Mouse (Mus musculus): ENCODE results near the gene Scnn1b. TPM values are rescaled to one million over a fixed set of nuclear protein-coding genes. Genes with fewer than 3 reads are reported as not detected.

Scnn1b gene
- polyA plus RNA-seq, 1 experiment from 2014 or later: 0.74 TPM

DNA sequence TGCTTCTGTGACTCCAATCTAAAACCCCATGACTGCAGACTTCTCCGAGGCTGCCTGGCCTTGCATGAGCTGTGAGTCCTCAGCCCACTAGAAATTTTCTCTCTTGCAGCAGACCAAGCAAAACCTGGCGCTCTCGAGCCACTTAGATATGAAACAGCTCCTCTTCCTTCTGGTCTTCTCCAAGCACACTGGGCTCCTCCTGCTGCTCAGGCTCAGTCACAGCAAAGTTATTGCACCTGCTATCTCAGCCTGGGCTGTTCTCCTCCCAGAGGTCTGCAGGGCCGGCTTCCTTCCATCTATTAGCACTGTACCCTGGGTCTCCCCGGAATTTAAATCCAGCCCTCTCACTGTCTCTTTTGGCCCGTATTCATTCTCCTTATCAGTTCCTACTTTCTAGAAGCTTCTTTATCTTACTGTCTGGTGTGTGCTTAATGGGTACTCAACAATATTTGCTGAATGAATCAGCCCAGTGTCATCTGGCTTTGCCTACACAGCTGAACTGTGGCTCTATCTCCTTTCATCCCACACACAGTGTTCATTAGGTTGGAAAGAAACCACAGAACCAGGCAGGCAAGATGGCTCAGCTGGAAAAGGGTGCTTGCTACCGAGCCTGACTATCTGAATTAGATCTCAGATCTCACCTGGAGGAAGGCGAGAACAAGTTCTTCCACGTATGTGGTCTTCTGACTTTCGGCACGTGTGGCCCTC, 7.5 kb upstream of the Scnn1b start:
- H3K36me3 ChIP-seq (ENCODE audit: control insufficient read depth, insufficient read depth, low read length): no peaks in the 10 kb centered on the region
- DNase-seq (ENCODE audit: low spot score) (no peak), ATAC-seq (ENCODE audit: low read depth) (no peak)
- WGBS: 85% methylated on average over 11 of the region's 11 CpGs
- H3K9ac ChIP-seq (ENCODE audit: low read depth, low read length): no peak overlapping the region
- no peaks in the 10 kb centered on the region for H3K4me1 ChIP-seq (ENCODE audit: control insufficient read depth, insufficient read depth, low read length)
- H3K9me3 ChIP-seq (ENCODE audit: control insufficient read depth, low read length): no peaks in the 10 kb centered on the region
- no peak overlapping the region for H3K4me3 ChIP-seq (ENCODE audit: low read depth, low read length)
- H3K27ac ChIP-seq (replicated peaks; ENCODE audit: low read depth, low read length): no peak overlapping the region
- no peak overlapping the region for H3K4me2 ChIP-seq (ENCODE audit: low read depth, low read length)
- H3K27me3 ChIP-seq (replicated peaks; ENCODE audit: control insufficient read depth, insufficient read depth, low read length): no peaks in the 10 kb centered on the region

DNA sequence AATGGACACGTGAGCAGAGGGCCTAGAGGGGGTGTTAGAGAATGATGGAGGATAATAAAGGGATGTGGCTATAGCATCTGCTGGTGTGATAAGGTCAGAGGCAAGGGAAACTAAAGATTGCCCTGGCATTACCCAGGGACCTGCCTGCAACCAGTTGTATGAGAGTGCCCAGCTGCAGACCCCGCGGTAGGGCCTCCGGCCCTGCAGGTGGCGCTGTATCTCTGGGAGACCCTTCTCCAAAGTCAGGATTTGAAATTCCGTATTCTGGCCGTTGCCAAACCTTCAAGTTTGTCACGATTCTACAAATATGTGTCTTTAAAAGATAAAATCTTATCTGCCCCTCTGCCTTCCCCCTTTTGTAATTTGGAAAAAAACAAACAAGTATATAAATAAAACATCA, 5.9 kb upstream of the Scnn1b start:
- Histone ChIP-seq H3K27ac (replicated peaks; ENCODE audit: low read depth, low read length) (no peak overlapping the region), H3K4me1 (ENCODE audit: control insufficient read depth, insufficient read depth, low read length) (no peaks in the 10 kb centered on the region), H3K9me3 (ENCODE audit: control insufficient read depth, low read length) (no peaks in the 10 kb centered on the region), H3K4me3 (ENCODE audit: low read depth, low read length) (no peak overlapping the region), H3K9ac (ENCODE audit: low read depth, low read length) (no peak overlapping the region), H3K36me3 (ENCODE audit: control insufficient read depth, insufficient read depth, low read length) (no peaks in the 10 kb centered on the region), H3K4me2 (ENCODE audit: low read depth, low read length) (no peak overlapping the region), H3K27me3 (replicated peaks; ENCODE audit: control insufficient read depth, insufficient read depth, low read length) (peaks cover 8% of the 10 kb centered on the region)
- WGBS: 76% methylated on average over 8 of the region's 8 CpGs
- ATAC-seq (ENCODE audit: low read depth) (no peak), DNase-seq (ENCODE audit: low spot score) (no peak)

DNA sequence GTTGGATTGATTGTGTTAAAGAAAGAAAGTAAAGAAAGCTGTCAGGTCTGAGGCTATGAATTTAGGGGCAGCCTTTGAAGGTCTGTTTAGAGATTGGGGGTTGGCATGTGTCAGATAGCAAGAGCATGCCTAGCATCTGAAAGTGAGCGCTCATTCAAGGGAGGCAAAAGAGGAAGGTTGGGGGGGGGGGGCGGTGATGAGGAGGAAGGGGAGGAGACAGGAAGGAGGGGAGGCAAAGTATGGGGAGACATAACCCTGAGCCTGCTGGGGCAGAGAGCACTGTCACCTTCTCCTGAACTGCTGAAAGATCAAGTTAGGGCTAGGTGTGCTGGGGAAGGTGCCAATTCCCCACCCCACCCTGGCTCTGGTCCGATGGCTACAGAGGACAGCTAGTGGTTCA, 6.8 kb downstream of the Scnn1b start:
- Histone ChIP-seq H3K27ac (replicated peaks; ENCODE audit: low read depth, low read length) (no peak overlapping the region), H3K4me3 (ENCODE audit: low read depth, low read length) (no peak overlapping the region), H3K9ac (ENCODE audit: low read depth, low read length) (no peak overlapping the region), H3K9me3 (ENCODE audit: control insufficient read depth, low read length) (no peaks in the 10 kb centered on the region), H3K27me3 (replicated peaks; ENCODE audit: control insufficient read depth, insufficient read depth, low read length) (no peaks in the 10 kb centered on the region), H3K4me2 (ENCODE audit: low read depth, low read length) (no peak overlapping the region), H3K4me1 (ENCODE audit: control insufficient read depth, insufficient read depth, low read length) (no peaks in the 10 kb centered on the region), H3K36me3 (ENCODE audit: control insufficient read depth, insufficient read depth, low read length) (no peaks in the 10 kb centered on the region)
- DNase-seq (ENCODE audit: low spot score) (no peak), ATAC-seq (ENCODE audit: low read depth) (no peak)
- 86% methylated on average over 2 of the region's 3 CpGs for WGBS

DNA sequence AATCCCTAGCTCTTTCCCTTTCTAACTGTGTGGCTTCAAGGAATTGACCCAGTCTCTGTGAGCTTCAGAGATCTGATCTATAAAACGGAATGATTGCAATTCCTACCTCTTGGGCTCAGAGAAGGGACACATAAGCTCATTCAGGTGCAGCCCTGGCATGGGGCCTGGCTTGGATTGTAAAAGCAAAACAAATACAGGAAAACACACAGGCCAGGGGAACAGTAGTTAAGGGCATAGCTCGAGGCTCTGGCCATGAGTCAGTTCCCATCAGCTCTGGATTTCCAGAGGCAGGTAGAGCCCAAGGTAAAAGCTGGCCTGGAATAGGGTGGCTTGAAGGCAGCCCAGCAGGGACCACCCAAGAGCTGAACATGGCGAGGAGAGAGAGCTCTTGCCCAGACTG, 9.2 kb downstream of the Scnn1b start:
- Histone ChIP-seq H3K9ac (ENCODE audit: low read depth, low read length) (no peak overlapping the region), H3K27me3 (replicated peaks; ENCODE audit: control insufficient read depth, insufficient read depth, low read length) (no peaks in the 10 kb centered on the region), H3K4me3 (ENCODE audit: low read depth, low read length) (no peak overlapping the region), H3K36me3 (ENCODE audit: control insufficient read depth, insufficient read depth, low read length) (no peaks in the 10 kb centered on the region), H3K4me1 (ENCODE audit: control insufficient read depth, insufficient read depth, low read length) (no peaks in the 10 kb centered on the region), H3K4me2 (ENCODE audit: low read depth, low read length) (no peak overlapping the region), H3K9me3 (ENCODE audit: control insufficient read depth, low read length) (no peaks in the 10 kb centered on the region), H3K27ac (replicated peaks; ENCODE audit: low read depth, low read length) (no peak overlapping the region)
- ATAC-seq (ENCODE audit: low read depth) (no peak), DNase-seq (ENCODE audit: low spot score) (no peak)
- 46% methylated on average over 3 of the region's 3 CpGs for WGBS

DNA sequence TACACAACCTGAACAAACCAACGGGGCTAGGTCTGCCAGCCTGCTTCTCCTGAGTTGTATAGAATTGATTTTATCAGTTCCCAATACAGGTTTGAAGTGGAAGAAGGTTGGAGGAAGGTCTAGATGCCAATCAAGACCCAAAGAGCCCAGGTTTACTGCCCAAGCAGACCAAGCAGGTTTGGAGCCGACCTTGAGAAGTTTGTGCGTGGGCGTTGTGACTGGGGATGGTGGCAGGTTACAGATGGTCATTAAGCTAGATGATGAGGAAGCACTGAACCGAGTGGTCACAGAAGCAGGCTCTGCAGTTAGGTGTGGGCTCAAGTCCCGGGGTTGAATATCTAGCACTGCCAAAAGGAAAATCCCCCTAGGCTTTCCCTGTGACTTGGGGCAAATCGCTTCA, 9.9 kb downstream of the Scnn1b start:
- WGBS: 90% methylated on average over 7 of the region's 7 CpGs
- no peaks in the 10 kb centered on the region for H3K9me3 ChIP-seq (ENCODE audit: control insufficient read depth, low read length)
- no peaks in the 10 kb centered on the region for H3K4me1 ChIP-seq (ENCODE audit: control insufficient read depth, insufficient read depth, low read length)
- no peaks in the 10 kb centered on the region for H3K27me3 ChIP-seq (replicated peaks; ENCODE audit: control insufficient read depth, insufficient read depth, low read length)
- H3K36me3 ChIP-seq (ENCODE audit: control insufficient read depth, insufficient read depth, low read length): no peaks in the 10 kb centered on the region
- H3K4me2 ChIP-seq (ENCODE audit: low read depth, low read length): no peak overlapping the region
- no peak overlapping the region for H3K27ac ChIP-seq (replicated peaks; ENCODE audit: low read depth, low read length)
- H3K4me3 ChIP-seq (ENCODE audit: low read depth, low read length): no peak overlapping the region
- no peak overlapping the region for H3K9ac ChIP-seq (ENCODE audit: low read depth, low read length)
- DNase-seq (ENCODE audit: low spot score) (no peak), ATAC-seq (ENCODE audit: low read depth) (no peak)

DNA sequence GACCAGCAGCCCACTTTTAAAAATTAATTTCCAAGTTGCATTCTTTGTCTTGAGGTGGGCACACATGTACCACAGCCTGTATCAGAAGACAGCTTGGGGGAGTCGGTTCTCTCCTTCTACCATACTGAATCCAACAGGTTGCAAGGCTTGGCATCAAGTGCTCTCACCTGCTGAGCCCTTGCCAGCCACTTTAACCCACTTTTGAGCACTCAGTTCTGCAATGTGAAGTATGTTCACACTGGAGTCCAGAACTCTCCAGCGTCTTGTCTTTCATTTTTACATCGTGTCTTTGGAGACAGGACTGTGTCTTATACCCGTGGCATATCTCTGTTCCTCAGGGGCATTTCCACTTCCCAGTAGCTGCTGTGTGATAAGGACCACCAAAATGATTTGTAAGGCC, 15.4 kb downstream of the Scnn1b start:
- no peak overlapping the region for H3K27ac ChIP-seq (replicated peaks; ENCODE audit: low read depth, low read length)
- no peak overlapping the region for H3K4me2 ChIP-seq (ENCODE audit: low read depth, low read length)
- no peak overlapping the region for H3K9ac ChIP-seq (ENCODE audit: low read depth, low read length)
- no peaks in the 10 kb centered on the region for H3K27me3 ChIP-seq (replicated peaks; ENCODE audit: control insufficient read depth, insufficient read depth, low read length)
- H3K4me1 ChIP-seq (ENCODE audit: control insufficient read depth, insufficient read depth, low read length): no peaks in the 10 kb centered on the region
- WGBS: 75% methylated on average over 4 of the region's 4 CpGs
- no peaks in the 10 kb centered on the region for H3K36me3 ChIP-seq (ENCODE audit: control insufficient read depth, insufficient read depth, low read length)
- H3K9me3 ChIP-seq (ENCODE audit: control insufficient read depth, low read length): no peaks in the 10 kb centered on the region
- DNase-seq (ENCODE audit: low spot score) (no peak), ATAC-seq (ENCODE audit: low read depth) (no peak)
- H3K4me3 ChIP-seq (ENCODE audit: low read depth, low read length): no peak overlapping the region

DNA sequence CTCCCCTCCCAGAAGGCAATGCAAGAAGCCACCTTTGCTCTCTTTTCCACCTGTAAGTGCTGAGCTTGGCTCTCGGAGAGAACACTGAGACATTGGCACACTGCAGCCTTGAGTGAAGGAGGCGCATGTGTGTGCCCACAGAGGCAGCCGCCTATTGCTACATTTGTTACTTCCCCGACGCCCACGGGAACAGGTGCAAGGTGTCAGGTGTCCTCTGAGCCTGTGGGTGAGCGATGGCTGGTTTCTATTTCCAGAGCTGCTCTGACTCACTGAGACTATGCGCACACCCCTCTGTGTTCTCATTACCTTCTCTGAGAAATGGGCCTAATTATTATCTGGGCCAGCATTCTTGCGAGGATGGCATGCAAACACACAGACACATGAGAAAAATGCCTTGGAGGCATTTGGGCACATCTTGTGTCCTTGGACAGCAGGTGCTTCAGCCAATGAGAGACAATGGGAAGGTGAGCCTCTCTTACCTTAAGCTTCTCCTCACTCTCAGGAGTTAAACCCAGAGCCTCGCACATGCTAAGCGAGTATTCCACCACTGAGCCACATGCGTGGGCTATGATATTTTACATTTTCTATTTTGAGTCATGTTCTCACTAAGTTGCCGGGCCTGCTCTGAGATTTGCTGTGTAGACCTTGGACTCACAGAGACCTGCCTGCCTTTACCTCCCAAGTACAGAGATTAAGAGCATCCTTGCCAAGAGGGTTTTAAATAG, 26.0 kb downstream of the Scnn1b start:
- DNase-seq (ENCODE audit: low spot score) (peak; percentile 44), ATAC-seq (ENCODE audit: low read depth) (peak; percentile 47; the same call in 1 of the 2 replicates)
- H3K4me2 ChIP-seq (ENCODE audit: low read depth, low read length): no peak overlapping the region
- 82% methylated on average over 13 of the region's 13 CpGs for WGBS
- no peaks in the 10 kb centered on the region for H3K36me3 ChIP-seq (ENCODE audit: control insufficient read depth, insufficient read depth, low read length)
- no peaks in the 10 kb centered on the region for H3K9me3 ChIP-seq (ENCODE audit: control insufficient read depth, low read length)
- no peak overlapping the region for H3K27ac ChIP-seq (replicated peaks; ENCODE audit: low read depth, low read length)
- H3K27me3 ChIP-seq (replicated peaks; ENCODE audit: control insufficient read depth, insufficient read depth, low read length): no peaks in the 10 kb centered on the region
- H3K4me3 ChIP-seq (ENCODE audit: low read depth, low read length): no peak overlapping the region
- H3K4me1 ChIP-seq (ENCODE audit: control insufficient read depth, insufficient read depth, low read length): no peaks in the 10 kb centered on the region
- H3K9ac ChIP-seq (ENCODE audit: low read depth, low read length): no peak overlapping the region

DNA sequence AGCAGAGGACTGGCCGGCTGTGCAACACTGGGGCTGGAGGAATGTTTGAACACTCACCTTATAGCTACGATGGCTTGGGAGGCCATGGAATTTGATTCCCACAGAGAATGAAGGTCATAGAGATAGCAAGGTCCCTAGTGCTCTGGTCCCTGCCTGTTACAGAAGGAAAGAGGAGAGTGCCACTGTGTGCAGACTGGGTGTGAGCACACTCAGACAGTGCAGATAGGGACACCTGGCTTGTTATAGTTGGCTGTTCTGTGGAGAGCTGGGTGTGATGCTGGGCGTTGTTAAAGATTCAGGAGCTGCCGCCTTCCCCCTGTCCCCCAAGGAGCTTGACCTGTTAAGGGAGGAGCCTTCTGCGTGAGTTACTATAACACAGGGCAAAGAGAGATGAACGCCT, 31.9 kb downstream of the Scnn1b start:
- Histone ChIP-seq H3K4me2 (ENCODE audit: low read depth, low read length) (no peak overlapping the region), H3K9ac (ENCODE audit: low read depth, low read length) (no peak overlapping the region), H3K9me3 (ENCODE audit: control insufficient read depth, low read length) (no peaks in the 10 kb centered on the region), H3K27ac (replicated peaks; ENCODE audit: low read depth, low read length) (no peak overlapping the region), H3K4me3 (ENCODE audit: low read depth, low read length) (no peak overlapping the region), H3K4me1 (ENCODE audit: control insufficient read depth, insufficient read depth, low read length) (peaks cover 3% of the 10 kb centered on the region; the same call in 1 of the 2 replicates), H3K27me3 (replicated peaks; ENCODE audit: control insufficient read depth, insufficient read depth, low read length) (no peaks in the 10 kb centered on the region), H3K36me3 (ENCODE audit: control insufficient read depth, insufficient read depth, low read length) (no peaks in the 10 kb centered on the region)
- no peak for ATAC-seq (ENCODE audit: low read depth)
- WGBS: 50% methylated on average over 6 of the region's 6 CpGs
- no peak for DNase-seq (ENCODE audit: low spot score)

DNA sequence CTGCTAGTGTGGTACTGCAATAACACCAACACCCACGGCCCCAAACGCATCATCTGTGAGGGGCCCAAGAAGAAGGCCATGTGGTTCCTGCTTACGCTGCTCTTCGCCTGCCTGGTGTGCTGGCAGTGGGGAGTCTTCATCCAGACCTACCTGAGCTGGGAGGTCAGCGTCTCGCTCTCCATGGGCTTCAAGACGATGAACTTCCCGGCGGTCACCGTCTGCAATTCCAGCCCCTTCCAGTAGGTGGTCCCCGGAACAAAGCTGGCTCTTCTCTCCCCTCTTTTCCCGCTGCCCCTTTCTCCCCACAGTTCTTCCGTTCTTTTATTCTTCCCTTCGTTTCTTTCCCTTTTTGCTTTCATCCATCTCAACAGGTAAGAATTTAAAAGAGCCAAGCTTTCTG, 34.5 kb downstream of the Scnn1b start:
- Histone ChIP-seq H3K27ac (replicated peaks; ENCODE audit: low read depth, low read length) (no peak overlapping the region), H3K4me3 (ENCODE audit: low read depth, low read length) (no peak overlapping the region), H3K27me3 (replicated peaks; ENCODE audit: control insufficient read depth, insufficient read depth, low read length) (no peaks in the 10 kb centered on the region), H3K36me3 (ENCODE audit: control insufficient read depth, insufficient read depth, low read length) (no peaks in the 10 kb centered on the region), H3K4me1 (ENCODE audit: control insufficient read depth, insufficient read depth, low read length) (peaks cover 8% of the 10 kb centered on the region; the same call in 1 of the 2 replicates), H3K4me2 (ENCODE audit: low read depth, low read length) (peak overlapping the region; percentile 29), H3K9ac (ENCODE audit: low read depth, low read length) (no peak overlapping the region), H3K9me3 (ENCODE audit: control insufficient read depth, low read length) (no peaks in the 10 kb centered on the region)
- DNase-seq (ENCODE audit: low spot score) (no peak), ATAC-seq (ENCODE audit: low read depth) (no peak)
- 6% methylated on average over 14 of the region's 14 CpGs for WGBS

Measured in embryonic facial prominence, embryonic 14.5 days (tissue).